Mouse (Mus musculus): ENCODE results near the gene Efcab8. TPM values are rescaled to one million over a fixed set of nuclear protein-coding genes. Genes with fewer than 3 reads are reported as not detected.

Efcab8 gene
- polyA plus RNA-seq, 1 experiment from 2014 or later, result not detected

- Histone ChIP-seq H3K27me3 (ENCODE audit: control insufficient read depth, insufficient read depth, low read length) (no peaks in the 10 kb centered on the region), H3K9ac (replicated peaks; ENCODE audit: low read length) (no peak overlapping the region), H3K36me3 (ENCODE audit: control insufficient read depth, insufficient read depth, low read length) (no peaks in the 10 kb centered on the region), H3K4me3 (replicated peaks; ENCODE audit: low read depth, low read length) (no peak overlapping the region), H3K27ac (replicated peaks; ENCODE audit: low read depth, low read length) (no peak overlapping the region), H3K4me1 (ENCODE audit: control insufficient read depth, insufficient read depth, low read length) (no peaks in the 10 kb centered on the region), H3K4me2 (ENCODE audit: low read length) (no peak overlapping the region), H3K9me3 (ENCODE audit: control insufficient read depth, low read length) (no peaks in the 10 kb centered on the region)
- WGBS, result 88% methylated on average over 8 of the region's 8 CpGs
- ATAC-seq (ENCODE audit: low FRiP score, low TSS enrichment) (no peak), DNase-seq (no peak)
Observed at GRCm38 (mm10) chr2:153842854-153843253, 63.1 kb downstream of the Efcab8 start.

GRCm38 (mm10) chr2:153848389-153848788 lies 68.7 kb downstream of the Efcab8 start:
- no peak for DNase-seq
- Histone ChIP-seq H3K4me2 (ENCODE audit: low read length) (no peak overlapping the region), H3K27ac (replicated peaks; ENCODE audit: low read depth, low read length) (no peak overlapping the region), H3K27me3 (ENCODE audit: control insufficient read depth, insufficient read depth, low read length) (no peaks in the 10 kb centered on the region), H3K9me3 (ENCODE audit: control insufficient read depth, low read length) (no peaks in the 10 kb centered on the region), H3K4me1 (ENCODE audit: control insufficient read depth, insufficient read depth, low read length) (no peaks in the 10 kb centered on the region), H3K4me3 (replicated peaks; ENCODE audit: low read depth, low read length) (no peak overlapping the region), H3K36me3 (ENCODE audit: control insufficient read depth, insufficient read depth, low read length) (no peaks in the 10 kb centered on the region), H3K9ac (replicated peaks; ENCODE audit: low read length) (no peak overlapping the region)
- 82% methylated on average over 3 of the region's 3 CpGs for WGBS
- ATAC-seq (ENCODE audit: low FRiP score, low TSS enrichment), result no peak

- no peaks in the 10 kb centered on the region for H3K27me3 ChIP-seq (ENCODE audit: control insufficient read depth, insufficient read depth, low read length)
- no peak overlapping the region for H3K9ac ChIP-seq (replicated peaks; ENCODE audit: low read length)
- ATAC-seq (ENCODE audit: low FRiP score, low TSS enrichment), result no peak
- DNase-seq, result peak; percentile 8
- no peaks in the 10 kb centered on the region for H3K9me3 ChIP-seq (ENCODE audit: control insufficient read depth, low read length)
- no peak overlapping the region for H3K27ac ChIP-seq (replicated peaks; ENCODE audit: low read depth, low read length)
- no peaks in the 10 kb centered on the region for H3K36me3 ChIP-seq (ENCODE audit: control insufficient read depth, insufficient read depth, low read length)
- no peaks in the 10 kb centered on the region for H3K4me1 ChIP-seq (ENCODE audit: control insufficient read depth, insufficient read depth, low read length)
- H3K4me2 ChIP-seq (ENCODE audit: low read length), result no peak overlapping the region
- H3K4me3 ChIP-seq (replicated peaks; ENCODE audit: low read depth, low read length), result no peak overlapping the region
- WGBS, result 89% methylated on average over 6 of the region's 6 CpGs
Observed at GRCm38 (mm10) chr2:153850351-153851029, 70.8 kb downstream of the Efcab8 start.

GRCm38 (mm10) chr2:153851030-153851360 lies 71.3 kb downstream of the Efcab8 start:
- DNase-seq (peak; percentile 62), ATAC-seq (ENCODE audit: low FRiP score, low TSS enrichment) (no peak)
- no peak overlapping the region for H3K27ac ChIP-seq (replicated peaks; ENCODE audit: low read depth, low read length)
- H3K9ac ChIP-seq (replicated peaks; ENCODE audit: low read length), result no peak overlapping the region
- no peaks in the 10 kb centered on the region for H3K36me3 ChIP-seq (ENCODE audit: control insufficient read depth, insufficient read depth, low read length)
- WGBS, result 59% methylated on average over 4 of the region's 4 CpGs
- H3K4me2 ChIP-seq (ENCODE audit: low read length), result no peak overlapping the region
- no peaks in the 10 kb centered on the region for H3K27me3 ChIP-seq (ENCODE audit: control insufficient read depth, insufficient read depth, low read length)
- H3K4me1 ChIP-seq (ENCODE audit: control insufficient read depth, insufficient read depth, low read length), result no peaks in the 10 kb centered on the region
- no peak overlapping the region for H3K4me3 ChIP-seq (replicated peaks; ENCODE audit: low read depth, low read length)
- no peaks in the 10 kb centered on the region for H3K9me3 ChIP-seq (ENCODE audit: control insufficient read depth, low read length)

- no peaks in the 10 kb centered on the region for H3K9me3 ChIP-seq (ENCODE audit: control insufficient read depth, low read length)
- H3K27me3 ChIP-seq (ENCODE audit: control insufficient read depth, insufficient read depth, low read length), result no peaks in the 10 kb centered on the region
- H3K4me2 ChIP-seq (ENCODE audit: low read length), result no peak overlapping the region
- no peaks in the 10 kb centered on the region for H3K4me1 ChIP-seq (ENCODE audit: control insufficient read depth, insufficient read depth, low read length)
- no peak overlapping the region for H3K4me3 ChIP-seq (replicated peaks; ENCODE audit: low read depth, low read length)
- ATAC-seq (ENCODE audit: low FRiP score, low TSS enrichment) (no peak), DNase-seq (peak; percentile 16)
- WGBS, result 0% methylated on average over 5 of the region's 5 CpGs
- no peak overlapping the region for H3K27ac ChIP-seq (replicated peaks; ENCODE audit: low read depth, low read length)
- H3K9ac ChIP-seq (replicated peaks; ENCODE audit: low read length), result no peak overlapping the region
- H3K36me3 ChIP-seq (ENCODE audit: control insufficient read depth, insufficient read depth, low read length), result no peaks in the 10 kb centered on the region
Observed at GRCm38 (mm10) chr2:153853544-153853943, 73.8 kb downstream of the Efcab8 start.

GRCm38 (mm10) chr2:153859581-153859980 lies 79.8 kb downstream of the Efcab8 start:
- Histone ChIP-seq H3K4me1 (ENCODE audit: control insufficient read depth, insufficient read depth, low read length) (no peaks in the 10 kb centered on the region), H3K4me3 (replicated peaks; ENCODE audit: low read depth, low read length) (no peak overlapping the region), H3K9me3 (ENCODE audit: control insufficient read depth, low read length) (no peaks in the 10 kb centered on the region), H3K27me3 (ENCODE audit: control insufficient read depth, insufficient read depth, low read length) (no peaks in the 10 kb centered on the region), H3K36me3 (ENCODE audit: control insufficient read depth, insufficient read depth, low read length) (no peaks in the 10 kb centered on the region), H3K9ac (replicated peaks; ENCODE audit: low read length) (no peak overlapping the region), H3K27ac (replicated peaks; ENCODE audit: low read depth, low read length) (no peak overlapping the region), H3K4me2 (ENCODE audit: low read length) (no peak overlapping the region)
- ATAC-seq (ENCODE audit: low FRiP score, low TSS enrichment) (no peak), DNase-seq (no peak)
- 88% methylated on average over 2 of the region's 2 CpGs for WGBS

- H3K4me2 ChIP-seq (ENCODE audit: low read length), result no peak overlapping the region
- no peak for DNase-seq
- H3K9me3 ChIP-seq (ENCODE audit: control insufficient read depth, low read length), result no peaks in the 10 kb centered on the region
- no peaks in the 10 kb centered on the region for H3K4me1 ChIP-seq (ENCODE audit: control insufficient read depth, insufficient read depth, low read length)
- H3K4me3 ChIP-seq (replicated peaks; ENCODE audit: low read depth, low read length), result no peak overlapping the region
- no peak overlapping the region for H3K27ac ChIP-seq (replicated peaks; ENCODE audit: low read depth, low read length)
- H3K27me3 ChIP-seq (ENCODE audit: control insufficient read depth, insufficient read depth, low read length), result no peaks in the 10 kb centered on the region
- 93% methylated on average over 11 of the region's 11 CpGs for WGBS
- ATAC-seq (ENCODE audit: low FRiP score, low TSS enrichment), result no peak
- H3K9ac ChIP-seq (replicated peaks; ENCODE audit: low read length), result no peak overlapping the region
- H3K36me3 ChIP-seq (ENCODE audit: control insufficient read depth, insufficient read depth, low read length), result no peaks in the 10 kb centered on the region
Observed at GRCm38 (mm10) chr2:153860315-153860714, 80.6 kb downstream of the Efcab8 start.

- DNase-seq, result no peak
- H3K9me3 ChIP-seq (ENCODE audit: control insufficient read depth, low read length), result no peaks in the 10 kb centered on the region
- 77% methylated on average over 3 of the region's 3 CpGs for WGBS
Observed at GRCm38 (mm10) chr2:153860715-153861114, 81.0 kb downstream of the Efcab8 start.

GRCm38 (mm10) chr2:153861960-153862359 lies 82.2 kb downstream of the Efcab8 start:
- Histone ChIP-seq H3K27me3 (ENCODE audit: control insufficient read depth, insufficient read depth, low read length) (no peaks in the 10 kb centered on the region), H3K9me3 (ENCODE audit: control insufficient read depth, low read length) (no peaks in the 10 kb centered on the region), H3K36me3 (ENCODE audit: control insufficient read depth, insufficient read depth, low read length) (no peaks in the 10 kb centered on the region), H3K4me3 (replicated peaks; ENCODE audit: low read depth, low read length) (no peak overlapping the region), H3K4me1 (ENCODE audit: control insufficient read depth, insufficient read depth, low read length) (no peaks in the 10 kb centered on the region), H3K27ac (replicated peaks; ENCODE audit: low read depth, low read length) (no peak overlapping the region), H3K9ac (replicated peaks; ENCODE audit: low read length) (no peak overlapping the region), H3K4me2 (ENCODE audit: low read length) (no peak overlapping the region)
- ATAC-seq (ENCODE audit: low FRiP score, low TSS enrichment), result no peak
- no peak for DNase-seq
- 54% methylated on average over 3 of the region's 3 CpGs for WGBS

More at GRCm38 (mm10) chr2:153860715-153861114, 81.0 kb downstream of the Efcab8 start:
- Histone ChIP-seq H3K27ac (replicated peaks; ENCODE audit: low read depth, low read length) (no peak overlapping the region), H3K36me3 (ENCODE audit: control insufficient read depth, insufficient read depth, low read length) (no peaks in the 10 kb centered on the region), H3K27me3 (ENCODE audit: control insufficient read depth, insufficient read depth, low read length) (no peaks in the 10 kb centered on the region), H3K9ac (replicated peaks; ENCODE audit: low read length) (no peak overlapping the region), H3K4me3 (replicated peaks; ENCODE audit: low read depth, low read length) (no peak overlapping the region), H3K4me2 (ENCODE audit: low read length) (no peak overlapping the region), H3K4me1 (ENCODE audit: control insufficient read depth, insufficient read depth, low read length) (no peaks in the 10 kb centered on the region)
- ATAC-seq (ENCODE audit: low FRiP score, low TSS enrichment), result no peak

Data from midbrain, embryonic 14.5 days (tissue).